Mouse (Mus musculus): ENCODE data around the gene 1700012B07Rik. TPM values are rescaled to one million over a fixed set of nuclear protein-coding genes. Genes with fewer than 3 reads are reported as not detected.

The 1700012B07Rik gene
- total RNA-seq (2018; cell fraction: chromatin; rRNA removed), result not detected
- not detected for total RNA-seq (2018; cell fraction: cytosol; rRNA removed)
- total RNA-seq (2018; cell fraction: nucleus; rRNA removed), result not detected
- not detected in 3 replicates for polyA plus RNA-seq (2018)

- 86% methylated on average over 4 of the region's 4 CpGs for WGBS (ENCODE audit: missing documents)
- H3K79me2 ChIP-seq (ENCODE audit: inconsistent target), result no peaks in the 10 kb centered on the region
- H3K27ac ChIP-seq, result no peak within 1 kb of the TSS
Observed at GRCm38 (mm10) chr11:109827946-109828345, at the start of gene 1700012B07Rik. TSS of gene 1700012B07Rik (minus strand) at chr11:109828046.

GRCm38 (mm10) chr11:109876767-109877166 is 48.9 kb upstream of the 1700012B07Rik start:
- H3K27ac ChIP-seq, result no peak overlapping the region
- H3K79me2 ChIP-seq (ENCODE audit: inconsistent target), result no peaks in the 10 kb centered on the region
- H3K36me3 ChIP-seq (ENCODE audit: inconsistent target), result no peaks in the 10 kb centered on the region
- no peak overlapping the region for H3K4me3 ChIP-seq (ENCODE audit: inconsistent target)
- 100% methylated on average over 7 of the region's 9 CpGs for WGBS (ENCODE audit: missing documents)

More at GRCm38 (mm10) chr11:109827946-109828345, at the start of gene 1700012B07Rik:
- H3K4me3 ChIP-seq (ENCODE audit: inconsistent target), result no peak within 1 kb of the TSS
- H3K36me3 ChIP-seq (ENCODE audit: inconsistent target), result no peaks in the 10 kb centered on the region

- no peaks in the 10 kb centered on the region for H3K79me2 ChIP-seq (ENCODE audit: inconsistent target)
- no peaks in the 10 kb centered on the region for H3K36me3 ChIP-seq (ENCODE audit: inconsistent target)
- 0% methylated on average over 3 of the region's 3 CpGs for WGBS (ENCODE audit: missing documents)
- H3K4me3 ChIP-seq (ENCODE audit: inconsistent target), result no peak overlapping the region
- no peak overlapping the region for H3K27ac ChIP-seq
Observed at GRCm38 (mm10) chr11:109875834-109876233, 48.0 kb upstream of the 1700012B07Rik start.

- no peaks in the 10 kb centered on the region for H3K36me3 ChIP-seq (ENCODE audit: inconsistent target)
- H3K79me2 ChIP-seq (ENCODE audit: inconsistent target), result no peaks in the 10 kb centered on the region
- WGBS (ENCODE audit: missing documents), result 100% methylated on average over 1 of the region's 1 CpGs
- H3K4me3 ChIP-seq (ENCODE audit: inconsistent target), result no peak overlapping the region
- H3K27ac ChIP-seq, result no peak overlapping the region
Observed at GRCm38 (mm10) chr11:109875525-109875802, 47.6 kb upstream of the 1700012B07Rik start.

GRCm38 (mm10) chr11:109874651-109875524 is 47.0 kb upstream of the 1700012B07Rik start:
- no peaks in the 10 kb centered on the region for H3K36me3 ChIP-seq (ENCODE audit: inconsistent target)
- no peak overlapping the region for H3K27ac ChIP-seq
- 96% methylated on average over 11 of the region's 11 CpGs for WGBS (ENCODE audit: missing documents)

GRCm38 (mm10) chr11:109873852-109874610 is 46.2 kb upstream of the 1700012B07Rik start:
- Histone ChIP-seq H3K79me2 (ENCODE audit: inconsistent target) (no peaks in the 10 kb centered on the region), H3K27ac (no peak overlapping the region), H3K4me3 (ENCODE audit: inconsistent target) (no peak overlapping the region), H3K36me3 (ENCODE audit: inconsistent target) (no peaks in the 10 kb centered on the region)
- 52% methylated on average over 20 of the region's 22 CpGs for WGBS (ENCODE audit: missing documents)

More at GRCm38 (mm10) chr11:109874651-109875524, 47.0 kb upstream of the 1700012B07Rik start:
- Histone ChIP-seq H3K4me3 (ENCODE audit: inconsistent target) (no peak overlapping the region), H3K79me2 (ENCODE audit: inconsistent target) (no peaks in the 10 kb centered on the region)

- Histone ChIP-seq H3K36me3 (ENCODE audit: inconsistent target) (no peaks in the 10 kb centered on the region), H3K79me2 (ENCODE audit: inconsistent target) (no peaks in the 10 kb centered on the region), H3K27ac (no peak overlapping the region), H3K4me3 (ENCODE audit: inconsistent target) (no peak overlapping the region)
- 48% methylated on average over 9 of the region's 9 CpGs for WGBS (ENCODE audit: missing documents)
Observed at GRCm38 (mm10) chr11:109873161-109873775, 45.4 kb upstream of the 1700012B07Rik start.

DNA sequence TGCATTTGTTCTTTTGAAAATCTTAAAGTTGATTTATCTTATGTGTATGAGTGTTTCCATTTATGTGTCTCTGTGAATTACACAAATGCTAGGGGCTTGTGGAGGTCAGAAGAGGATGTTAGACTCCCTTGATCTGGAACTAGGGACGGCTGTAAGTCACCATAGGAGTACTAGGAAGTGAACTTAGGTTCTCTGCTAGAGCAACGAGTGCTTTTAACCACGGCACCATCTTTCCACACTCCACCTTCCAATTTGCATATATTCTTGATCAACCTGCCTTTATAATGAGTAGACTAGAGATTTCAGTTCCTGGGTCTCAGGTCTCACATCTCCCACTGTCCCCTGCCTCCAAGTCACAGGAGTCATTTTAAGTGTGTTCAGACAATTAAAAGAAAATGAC is 44.8 kb upstream of the 1700012B07Rik start:
- H3K36me3 ChIP-seq (ENCODE audit: inconsistent target), result no peaks in the 10 kb centered on the region
- WGBS (ENCODE audit: missing documents), result 23% methylated on average over 3 of the region's 3 CpGs
- H3K79me2 ChIP-seq (ENCODE audit: inconsistent target), result no peaks in the 10 kb centered on the region
- no peak overlapping the region for H3K4me3 ChIP-seq (ENCODE audit: inconsistent target)
- no peak overlapping the region for H3K27ac ChIP-seq

GRCm38 (mm10) chr11:109872056-109872455 is 44.2 kb upstream of the 1700012B07Rik start:
- Histone ChIP-seq H3K27ac (no peak overlapping the region), H3K36me3 (ENCODE audit: inconsistent target) (no peaks in the 10 kb centered on the region), H3K79me2 (ENCODE audit: inconsistent target) (no peaks in the 10 kb centered on the region), H3K4me3 (ENCODE audit: inconsistent target) (no peak overlapping the region)
- WGBS (ENCODE audit: missing documents), result 94% methylated on average over 10 of the region's 10 CpGs

DNA sequence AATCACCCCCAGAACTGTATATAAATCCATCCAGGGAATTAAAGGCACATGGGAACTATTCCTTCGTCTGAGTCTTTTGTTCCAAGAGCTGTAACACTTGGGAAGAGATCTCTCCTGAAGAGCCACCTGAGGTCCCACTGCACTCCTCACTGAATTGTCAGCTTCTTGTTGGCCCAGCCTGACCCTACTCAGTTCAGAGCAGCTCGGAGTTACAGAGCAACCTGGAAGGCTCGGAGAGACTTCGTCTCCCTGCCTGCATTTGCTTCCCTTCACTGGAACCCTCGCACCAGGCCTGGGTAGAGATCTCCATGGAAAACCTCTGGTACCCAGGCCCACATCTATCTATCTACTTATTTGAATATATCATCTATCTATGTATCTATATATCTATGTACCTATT is 40.0 kb upstream of the 1700012B07Rik start:
- Histone ChIP-seq H3K36me3 (ENCODE audit: inconsistent target) (no peaks in the 10 kb centered on the region), H3K4me3 (ENCODE audit: inconsistent target) (no peak overlapping the region), H3K27ac (no peak overlapping the region), H3K79me2 (ENCODE audit: inconsistent target) (no peaks in the 10 kb centered on the region)
- WGBS (ENCODE audit: missing documents), result 96% methylated on average over 5 of the region's 5 CpGs

GRCm38 (mm10) chr11:109866537-109867160 is 38.8 kb upstream of the 1700012B07Rik start:
- H3K4me3 ChIP-seq (ENCODE audit: inconsistent target), result no peak overlapping the region
- 68% methylated on average over 10 of the region's 11 CpGs for WGBS (ENCODE audit: missing documents)
- no peaks in the 10 kb centered on the region for H3K36me3 ChIP-seq (ENCODE audit: inconsistent target)

DNA sequence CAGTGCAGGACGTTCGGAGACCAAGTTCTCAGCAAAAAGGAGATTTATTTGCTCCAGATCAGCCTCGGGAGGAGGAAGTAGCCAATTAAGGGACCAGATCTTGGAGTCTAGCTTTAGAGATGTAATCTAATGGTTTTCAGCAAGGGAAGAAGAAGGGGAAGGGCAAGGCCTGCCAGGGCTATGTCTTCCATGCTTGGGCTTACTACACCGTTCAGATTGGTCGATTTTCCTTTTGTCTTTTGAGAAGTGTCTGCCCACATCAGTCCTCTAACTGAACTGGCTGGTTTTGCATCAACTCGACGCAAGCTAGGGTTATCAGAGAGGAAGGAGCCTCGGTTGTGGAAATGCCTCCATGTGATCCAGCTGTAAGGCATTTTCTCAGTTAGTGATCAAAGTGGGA is 37.7 kb upstream of the 1700012B07Rik start:
- Histone ChIP-seq H3K4me3 (ENCODE audit: inconsistent target) (no peak overlapping the region), H3K27ac (no peak overlapping the region), H3K79me2 (ENCODE audit: inconsistent target) (no peaks in the 10 kb centered on the region), H3K36me3 (ENCODE audit: inconsistent target) (no peaks in the 10 kb centered on the region)
- 65% methylated on average over 8 of the region's 8 CpGs for WGBS (ENCODE audit: missing documents)

More at GRCm38 (mm10) chr11:109866537-109867160, 38.8 kb upstream of the 1700012B07Rik start:
- H3K79me2 ChIP-seq (ENCODE audit: inconsistent target), result no peaks in the 10 kb centered on the region
- H3K27ac ChIP-seq, result no peak overlapping the region

DNA sequence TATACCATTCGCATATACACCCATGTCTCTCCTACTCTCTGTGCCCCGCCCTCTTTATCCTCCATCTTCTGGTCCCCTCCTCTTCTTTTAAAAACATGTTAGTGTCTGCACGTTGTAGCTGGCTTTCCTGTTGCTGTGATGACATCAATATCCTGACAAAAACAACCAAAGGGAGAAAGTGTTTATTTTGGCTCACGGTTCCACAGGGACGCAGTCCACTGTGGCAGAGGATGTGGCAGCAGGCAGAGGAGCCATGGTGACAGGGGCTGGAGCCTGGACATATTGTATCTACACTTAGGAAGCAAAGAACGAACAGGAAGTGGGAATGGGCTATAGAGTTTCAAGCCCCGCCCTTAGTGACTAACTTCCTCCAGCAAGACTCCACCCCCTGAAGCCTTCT is 36.1 kb upstream of the 1700012B07Rik start:
- Histone ChIP-seq H3K79me2 (ENCODE audit: inconsistent target) (no peaks in the 10 kb centered on the region), H3K4me3 (ENCODE audit: inconsistent target) (no peak overlapping the region), H3K36me3 (ENCODE audit: inconsistent target) (no peaks in the 10 kb centered on the region), H3K27ac (no peak overlapping the region)
- 87% methylated on average over 7 of the region's 7 CpGs for WGBS (ENCODE audit: missing documents)

GRCm38 (mm10) chr11:109863194-109863746 is 35.4 kb upstream of the 1700012B07Rik start:
- H3K4me3 ChIP-seq (ENCODE audit: inconsistent target), result no peak overlapping the region
- no peaks in the 10 kb centered on the region for H3K79me2 ChIP-seq (ENCODE audit: inconsistent target)
- H3K27ac ChIP-seq, result no peak overlapping the region
- 82% methylated on average over 9 of the region's 9 CpGs for WGBS (ENCODE audit: missing documents)
- H3K36me3 ChIP-seq (ENCODE audit: inconsistent target), result no peaks in the 10 kb centered on the region

All from macrophage (primary cell).